Mouse (Mus musculus): ENCODE results near the gene 6430571L13Rik.

6430571L13Rik gene

GRCm38 (mm10) chr9:107340267-107340859 lies at the start of gene 6430571L13Rik:
TSS of gene 6430571L13Rik (plus strand) at chr9:107340602.
- DNase-seq (ENCODE audit: low read depth, low spot score) = peak; percentile 91

GRCm38 (mm10) chr9:107290897-107291296 lies 49.5 kb upstream of the 6430571L13Rik start:
- peak; percentile 60 for DNase-seq (ENCODE audit: low read depth, low spot score)

- peak; percentile 69 for DNase-seq (ENCODE audit: low read depth, low spot score)
Measured at GRCm38 (mm10) chr9:107294249-107294648, 46.2 kb upstream of the 6430571L13Rik start.

GRCm38 (mm10) chr9:107295616-107296015 lies 44.8 kb upstream of the 6430571L13Rik start:
- DNase-seq (ENCODE audit: low read depth, low spot score) = no peak

GRCm38 (mm10) chr9:107296016-107296040 lies 44.6 kb upstream of the 6430571L13Rik start, which contains the start of gene Cish:
TSS of gene Cish (plus strand) at chr9:107296026.
- no peak for DNase-seq (ENCODE audit: low read depth, low spot score)

GRCm38 (mm10) chr9:107296041-107296440 lies 44.4 kb upstream of the 6430571L13Rik start:
- DNase-seq (ENCODE audit: low read depth, low spot score) = no peak

GRCm38 (mm10) chr9:107296501-107296965 lies 43.9 kb upstream of the 6430571L13Rik start:
- DNase-seq (ENCODE audit: low read depth, low spot score) = peak; percentile 94

GRCm38 (mm10) chr9:107297059-107297458 lies 43.3 kb upstream of the 6430571L13Rik start:
- no peak for DNase-seq (ENCODE audit: low read depth, low spot score)

GRCm38 (mm10) chr9:107297658-107298057 lies 42.7 kb upstream of the 6430571L13Rik start:
- no peak for DNase-seq (ENCODE audit: low read depth, low spot score)

- no peak for DNase-seq (ENCODE audit: low read depth, low spot score)
Measured at GRCm38 (mm10) chr9:107298059-107298780, 42.2 kb upstream of the 6430571L13Rik start.

- no peak for DNase-seq (ENCODE audit: low read depth, low spot score)
Measured at GRCm38 (mm10) chr9:107298876-107299275, 41.5 kb upstream of the 6430571L13Rik start.

GRCm38 (mm10) chr9:107299783-107300182 lies 40.6 kb upstream of the 6430571L13Rik start:
- no peak for DNase-seq (ENCODE audit: low read depth, low spot score)

GRCm38 (mm10) chr9:107300224-107300973 lies 40.0 kb upstream of the 6430571L13Rik start:
- no peak for DNase-seq (ENCODE audit: low read depth, low spot score)

- DNase-seq (ENCODE audit: low read depth, low spot score) = no peak
Measured at GRCm38 (mm10) chr9:107301554-107302331, 38.7 kb upstream of the 6430571L13Rik start.

- DNase-seq (ENCODE audit: low read depth, low spot score) = no peak
Measured at GRCm38 (mm10) chr9:107302592-107302991, 37.8 kb upstream of the 6430571L13Rik start.

- no peak for DNase-seq (ENCODE audit: low read depth, low spot score)
Measured at GRCm38 (mm10) chr9:107303121-107303820, 37.1 kb upstream of the 6430571L13Rik start.

- no peak for DNase-seq (ENCODE audit: low read depth, low spot score)
Measured at GRCm38 (mm10) chr9:107303900-107304299, 36.5 kb upstream of the 6430571L13Rik start.

GRCm38 (mm10) chr9:107304383-107304782 lies 36.0 kb upstream of the 6430571L13Rik start:
- no peak for DNase-seq (ENCODE audit: low read depth, low spot score)

GRCm38 (mm10) chr9:107305012-107305411 lies 35.4 kb upstream of the 6430571L13Rik start:
- no peak for DNase-seq (ENCODE audit: low read depth, low spot score)

- no peak for DNase-seq (ENCODE audit: low read depth, low spot score)
Measured at GRCm38 (mm10) chr9:107305601-107306542, 34.5 kb upstream of the 6430571L13Rik start.
